In the genomic region with DNA sequence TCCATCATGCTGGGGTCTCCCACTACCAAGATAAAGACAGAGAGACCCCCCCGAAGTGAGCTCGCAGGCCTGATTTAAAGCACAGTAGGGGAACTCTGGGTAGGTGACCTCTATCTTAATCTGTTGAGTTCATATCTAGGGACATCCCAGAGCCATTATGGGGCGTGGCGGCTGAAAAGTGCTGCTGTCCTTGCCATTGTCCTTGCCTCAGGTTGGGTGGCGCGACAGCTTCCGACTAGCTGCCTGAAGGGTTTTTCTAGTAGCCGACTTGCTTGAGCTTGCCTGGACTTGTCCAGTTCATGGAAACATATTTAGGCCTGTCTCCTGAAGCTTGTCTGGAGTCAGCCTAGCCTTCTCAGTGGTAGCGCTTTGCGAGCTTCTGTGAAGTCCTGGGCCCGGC, we compare ENCODE assay signal across 34 mouse cellular contexts. TPM values are rescaled to one million over a fixed set of nuclear protein-coding genes. Genes with fewer than 3 reads are reported as not detected.
DNase-seq lines count a peak whose midpoint lies in the region; ATAC-seq and TF ChIP-seq lines count a peak whose summit lies in the region.
"Had no signal": no experiment of that assay in that cellular context is flagged by ENCODE, and none has a peak within 500 bp of the region (broad histone marks: within the 10 kb centered on the region; RNA-seq: fewer than 3 reads in every experiment).

No protein-coding gene starts in this region.

- no peaks in the 10 kb centered on the region for H3K27me3 ChIP-seq in E14TG2a.4 (ENCODE audit: insufficient read depth, low read length)
- H3K27me3 ChIP-seq in intestine, embryonic 16.5 days (replicated peaks; ENCODE audit: control insufficient read depth, insufficient read depth, low read length), result no peaks in the 10 kb centered on the region
- H3K27me3 ChIP-seq: CH12.LX; embryonic facial prominence, embryonic 13.5 days; forebrain, embryonic 15.5 days had no signal

- peak; percentile 74 for DNase-seq in ES-CJ7 (ENCODE audit: low read depth, low spot score)
- peak; percentile 87 for DNase-seq in ZHBTc4 (ENCODE audit: low read depth, low spot score)
- DNase-seq in layer of hippocampus, adult 9-11 months, result no peak
- no peak for DNase-seq in layer of hippocampus, postnatal 25 days (ENCODE audit: extremely low spot score in 1 of 2, low spot score in 1 of 2)
- DNase-seq: adrenal gland, adult 2 months; adrenal gland, postnatal 14 days; B cell, adult 2 months; cerebellum, adult 11 months; cerebellum, adult 2 months; cerebellum, adult 9-11 months; cerebellum, postnatal 25 days; gastrocnemius, postnatal 10 days; gastrocnemius, postnatal 36 days; heart, postnatal 36 days; kidney, adult 18-20 months had no signal

- no peak overlapping the region for H3K9ac ChIP-seq in intestine, embryonic 16.5 days (ENCODE audit: low read depth, low read length)
- H3K9ac ChIP-seq: embryonic facial prominence, embryonic 13.5 days; forebrain, embryonic 12.5 days; forebrain, embryonic 15.5 days; hindbrain, embryonic 13.5 days had no signal

- H3K27ac ChIP-seq in intestine, embryonic 16.5 days (ENCODE audit: low read length), result 0 out of 2 replicates have a peak overlapping the region, but pooled peaks have one; percentile 42
- H3K27ac ChIP-seq: embryonic facial prominence, embryonic 10.5 days; embryonic facial prominence, embryonic 13.5 days; forebrain, embryonic 12.5 days; forebrain, embryonic 15.5 days; hindbrain, embryonic 10.5 days; hindbrain, embryonic 13.5 days had no signal

- H3K4me1 ChIP-seq in E14TG2a.4 (replicated peaks; ENCODE audit: low read depth, low read length), result peaks cover 74% of the 10 kb centered on the region
- no peaks in the 10 kb centered on the region for H3K4me1 ChIP-seq in intestine, embryonic 16.5 days (ENCODE audit: control insufficient read depth, insufficient read depth, low read length)
- H3K4me1 ChIP-seq: embryonic facial prominence, embryonic 13.5 days; forebrain, embryonic 12.5 days; forebrain, embryonic 15.5 days; hindbrain, embryonic 13.5 days had no signal

- no peaks in the 10 kb centered on the region for H3K9me3 ChIP-seq in E14TG2a.4 (ENCODE audit: low read length)
- H3K9me3 ChIP-seq in intestine, embryonic 16.5 days (ENCODE audit: control insufficient read depth, low read length), result no peaks in the 10 kb centered on the region
- H3K9me3 ChIP-seq: embryonic facial prominence, embryonic 10.5 days; forebrain, embryonic 12.5 days; forebrain, embryonic 15.5 days; hindbrain, embryonic 10.5 days had no signal

- 83% methylated on average over 11 of the region's 11 CpGs for WGBS in intestine, embryonic 16.5 days

- peak overlapping the region; percentile 48; the same call in 1 of the 2 replicates for H3K4me2 ChIP-seq in intestine, embryonic 16.5 days (ENCODE audit: low read depth, low read length)
- H3K4me2 ChIP-seq: embryonic facial prominence, embryonic 13.5 days; forebrain, embryonic 12.5 days; forebrain, embryonic 15.5 days; heart, embryonic 11.5 days; hindbrain, embryonic 13.5 days had no signal

- H3K36me3 ChIP-seq in E14TG2a.4 (ENCODE audit: insufficient read depth, low read length), result peaks cover 49% of the 10 kb centered on the region
- peaks cover 8% of the 10 kb centered on the region for H3K36me3 ChIP-seq in intestine, embryonic 16.5 days (ENCODE audit: control insufficient read depth, insufficient read depth, low read length)

- peak; percentile 32; the same call in 1 of the 2 replicates for ATAC-seq in intestine, embryonic 16.5 days
- ATAC-seq in megakaryocyte-erythroid progenitor cell, adult 5-6 weeks (replicated peaks; ENCODE audit: low FRiP score, low TSS enrichment, poor library complexity, severe bottlenecking), result no peak
- ATAC-seq in activated CD4-positive, CD25-positive, alpha-beta regulatory T cell, adult 4 months, result no peak
- ATAC-seq: forebrain, embryonic 15.5 days; hindbrain, embryonic 16.5 days had no signal

- TF ChIP-seq CTCF in E14TG2a.4 (conservative IDR thresholded peaks at IDR 0.05; ENCODE audit: low read length), result no peak

- peak overlapping the region; percentile 87 for H3K4me3 ChIP-seq in E14TG2a.4 (replicated peaks; ENCODE audit: low read length)
- no peak overlapping the region for H3K4me3 ChIP-seq in intestine, embryonic 16.5 days (ENCODE audit: low read length)
- H3K4me3 ChIP-seq: embryonic facial prominence, embryonic 10.5 days; embryonic facial prominence, embryonic 13.5 days; erythroblast, embryonic 14.5 days; forebrain, embryonic 12.5 days; forebrain, embryonic 15.5 days; hindbrain, embryonic 10.5 days; hindbrain, embryonic 13.5 days had no signal

RNA-seq across cellular contexts. Expression of a gene that starts 12.7 kb away (rescaled TPM):
- 5.9 and 7.3 TPM in 2 replicates for polyA plus RNA-seq in intestine, embryonic 16.5 days (2015; fragmentation: Nextera tagmentation; extraction: Ambion mirVana)
- 10 to 100 TPM in 1 of 2 experiments, 1 to 10 TPM in 1; 9.9 to 10.5 TPM for total RNA-seq in layer of hippocampus, postnatal 25 days (2021)
- total RNA-seq in megakaryocyte-erythroid progenitor cell, adult 5-6 weeks (2014; fragmentation: Nextera tagmentation), result 6.9 and 7.6 TPM in 2 replicates
- total RNA-seq in megakaryocyte-erythroid progenitor cell, adult 5-6 weeks (2017), result 1.1 and 6.5 TPM in 2 replicates
- polyA plus RNA-seq in activated CD4-positive, CD25-positive, alpha-beta regulatory T cell, adult 4 months (2017; shearing (Covaris generic)), result 1 to 10 TPM; 5.6 to 8.0 TPM
- total RNA-seq: MEL had no signal

RNA-seq across cellular contexts. Expression of a gene that starts 38.4 kb away (rescaled TPM):
- polyA plus RNA-seq in intestine, embryonic 16.5 days (2015; fragmentation: Nextera tagmentation; extraction: Ambion mirVana), result 4.7 and 5.0 TPM in 2 replicates
- total RNA-seq in layer of hippocampus, postnatal 25 days (2021), result 1 to 10 TPM; 4.6 to 5.3 TPM
- not detected in 2 replicates for total RNA-seq in megakaryocyte-erythroid progenitor cell, adult 5-6 weeks (2014; fragmentation: Nextera tagmentation)
- total RNA-seq in megakaryocyte-erythroid progenitor cell, adult 5-6 weeks (2017), result not detected in 2 replicates
- not detected for polyA plus RNA-seq in activated CD4-positive, CD25-positive, alpha-beta regulatory T cell, adult 4 months (2017; shearing (Covaris generic))
- total RNA-seq: CH12.LX; common myeloid progenitor, adult 5-6 weeks; granulocyte monocyte progenitor cell, adult 5-6 weeks; heart, postnatal 36 days; MEL had no signal
- polyA plus RNA-seq: embryonic facial prominence, embryonic 10.5 days; embryonic facial prominence, embryonic 13.5 days; erythroblast, embryonic 14.5 days; forebrain, embryonic 12.5 days; heart, embryonic 11.5 days; heart, embryonic 14.5 days; heart, postnatal 0 days; hindbrain, embryonic 10.5 days; hindbrain, embryonic 13.5 days; hindbrain, embryonic 16.5 days had no signal

RNA-seq across cellular contexts. Expression of a gene that starts 48.7 kb away (rescaled TPM):
- 8.2 and 9.8 TPM in 2 replicates for polyA plus RNA-seq in intestine, embryonic 16.5 days (2015; fragmentation: Nextera tagmentation; extraction: Ambion mirVana)
- total RNA-seq in layer of hippocampus, postnatal 25 days (2021), result 10 to 100 TPM; 29.0 to 29.2 TPM
- 3.6 and 4.4 TPM in 2 replicates for total RNA-seq in megakaryocyte-erythroid progenitor cell, adult 5-6 weeks (2014; fragmentation: Nextera tagmentation)
- total RNA-seq in megakaryocyte-erythroid progenitor cell, adult 5-6 weeks (2017), result 1.5 and 6.1 TPM in 2 replicates
- 1 to 10 TPM; 5.8 to 8.1 TPM for polyA plus RNA-seq in activated CD4-positive, CD25-positive, alpha-beta regulatory T cell, adult 4 months (2017; shearing (Covaris generic))
- total RNA-seq: MEL had no signal
- polyA plus RNA-seq: erythroblast, embryonic 14.5 days had no signal

Comparison
In these comparisons a context has a peak if more than half of its experiments do, and no peak if none do; other contexts are left out.
1. DNase-seq: peak in ES-CJ7 (single experiment) and ZHBTc4 (single experiment); none in layer of hippocampus, adult 9-11 months (single experiment) and layer of hippocampus, postnatal 25 days (0 of 2).
2. RNA of a gene that starts 38.4 kb away (total RNA-seq): 4.6 to 5.3 TPM in layer of hippocampus, postnatal 25 days; not detected in megakaryocyte-erythroid progenitor cell, adult 5-6 weeks; every median in the first group is over 4 times any median in the second.
3. RNA of a gene that starts 48.7 kb away (total RNA-seq): 29.0 to 29.2 TPM in layer of hippocampus, postnatal 25 days; 1.5 to 6.1 TPM in megakaryocyte-erythroid progenitor cell, adult 5-6 weeks; every median in the first group is over 4 times any median in the second.